Mouse (Mus musculus) kidney, postnatal 0 days (tissue): ENCODE data around the gene Usp6nl. TPM values are rescaled to one million over a fixed set of nuclear protein-coding genes. Genes with fewer than 3 reads are reported as not detected.

ENCODE experiments used
- ATAC-seq: fragments of 200-750 bp; cut with Nextera tagmentation; replicated peaks from 2 replicates; pipeline ENCODE4 v1.8.0; 2017; ENCODE audit warnings: low read depth, moderate number of reproducible peaks, moderate TSS enrichment, moderate library complexity; ENCODE audit not compliant: low FRiP score
- DNase-seq: peaks from one replicate; pipeline ENCODE4 v3.0.0-alpha.2; 2016; ENCODE audit warnings: low spot score
- H3K27ac ChIP-seq: fragments of 300-500 bp; sonication (generic); 2 replicates; pipeline ENCODE4 v1.5.1; 2014; ENCODE audit warnings: mild to moderate bottlenecking
- H3K27me3 ChIP-seq: fragments of 300-500 bp; sonication (generic); 2 replicates; pipeline ENCODE4 v1.6.1; 2014; ENCODE audit warnings: low read length, mixed read lengths; ENCODE audit not compliant: insufficient read depth
- H3K36me3 ChIP-seq: fragments of 300-500 bp; sonication (generic); 2 replicates; pipeline ENCODE4 v1.6.1; 2014; ENCODE audit warnings: low read length, mixed read lengths; ENCODE audit not compliant: insufficient read depth
- H3K4me1 ChIP-seq: fragments of 300-500 bp; sonication (generic); replicated peaks from 2 replicates; pipeline ENCODE4 v1.6.1; 2014; ENCODE audit warnings: antibody characterized with exemption, low read length, mixed read lengths; ENCODE audit not compliant: insufficient read depth
- H3K4me2 ChIP-seq: fragments of 300-500 bp; sonication (generic); 2 replicates; pipeline ENCODE4 v1.6.1; 2014; ENCODE audit warnings: mild to moderate bottlenecking, low read length, moderate library complexity, mixed read lengths
- H3K4me3 ChIP-seq: fragments of 300-500 bp; sonication (generic); replicated peaks from 2 replicates; pipeline ENCODE4 v1.5.1; 2014; ENCODE audit warnings: low read depth, low read length
- H3K9ac ChIP-seq: fragments of 300-500 bp; sonication (generic); 2 replicates; pipeline ENCODE4 v1.6.1; 2014; ENCODE audit warnings: low read depth, low read length
- H3K9me3 ChIP-seq: fragments of 300-500 bp; sonication (generic); replicated peaks from 2 replicates; pipeline ENCODE4 v1.6.1; 2016; ENCODE audit warnings: low read length, inconsistent platforms, mixed read lengths
- CTCF ChIP-seq: IDR thresholded peaks from 2 replicates; pipeline ENCODE4 v1.5.1; 2016; ENCODE audit warnings: antibody characterized with exemption, low read depth, mild to moderate bottlenecking, moderate library complexity
- WGBS: fragments of 180-500 bp; shearing (Covaris S2); extraction: QIAGEN DNeasy Blood & Tissue Kit; methylation state at CpG from one replicate; pipeline ENCODE4 v1.1.7; 2014; 5-methylcytosine and 5-hydroxymethylcytosine counted together
- polyA plus RNA-seq: library from polyadenylated mRNA; unstranded; fragments of >200 nt; fragmentation: Nextera tagmentation; extraction: Ambion mirVana; gene quantifications from 2 replicates; pipeline ENCODE4 v1.2.1, GENCODE M21; 2015

The Usp6nl gene
- polyA plus RNA-seq, 1 experiment from 2014 or later: 9.8 TPM

GRCm38 (mm10) chr2:6473829-6474228 is 151.4 kb downstream of the Usp6nl start:
- WGBS: 80% methylated on average over 5 of the region's 5 CpGs
- 0 out of 2 replicates have a peak, but pooled peaks have one; percentile 6 for TF ChIP-seq CTCF

GRCm38 (mm10) chr2:6477884-6478283 is 155.4 kb downstream of the Usp6nl start:
- no peak overlapping the region for H3K4me2 ChIP-seq
- peak overlapping the region; percentile 20 for H3K27ac ChIP-seq
- TF ChIP-seq CTCF: no peak
- ATAC-seq (no peak), DNase-seq (no peak)
- no peak overlapping the region for H3K9ac ChIP-seq
- no peak overlapping the region for H3K4me3 ChIP-seq
- WGBS: 82% methylated on average over 4 of the region's 4 CpGs
- no peaks in the 10 kb centered on the region for H3K9me3 ChIP-seq
- H3K36me3 ChIP-seq: no peaks in the 10 kb centered on the region
- H3K4me1 ChIP-seq: peaks cover 12% of the 10 kb centered on the region; the same call in 1 of the 2 replicates
- H3K27me3 ChIP-seq: no peaks in the 10 kb centered on the region

More at GRCm38 (mm10) chr2:6473829-6474228, 151.4 kb downstream of the Usp6nl start:
- Histone ChIP-seq H3K9ac (no peak overlapping the region), H3K4me2 (no peak overlapping the region), H3K27ac (no peak overlapping the region), H3K9me3 (no peaks in the 10 kb centered on the region), H3K27me3 (no peaks in the 10 kb centered on the region), H3K36me3 (no peaks in the 10 kb centered on the region), H3K4me3 (no peak overlapping the region), H3K4me1 (peaks cover under 1% of the 10 kb centered on the region; the same call in 1 of the 2 replicates)
- DNase-seq (no peak), ATAC-seq (no peak)

GRCm38 (mm10) chr2:6478361-6478965 is 156.0 kb downstream of the Usp6nl start:
- Histone ChIP-seq H3K9ac (no peak overlapping the region), H3K27me3 (no peaks in the 10 kb centered on the region), H3K27ac (peak overlapping the region; percentile 73), H3K4me3 (no peak overlapping the region), H3K4me2 (no peak overlapping the region), H3K36me3 (no peaks in the 10 kb centered on the region), H3K9me3 (no peaks in the 10 kb centered on the region), H3K4me1 (peaks cover 17% of the 10 kb centered on the region; the same call in 1 of the 2 replicates)
- peak; percentile 51 for DNase-seq
- no peak for TF ChIP-seq CTCF
- peak; percentile 22; the same call in 1 of the 2 replicates for ATAC-seq
- WGBS: 51% methylated on average over 16 of the region's 16 CpGs

- no peak overlapping the region for H3K4me3 ChIP-seq
- no peaks in the 10 kb centered on the region for H3K27me3 ChIP-seq
- no peak overlapping the region for H3K4me2 ChIP-seq
- H3K9ac ChIP-seq: no peak overlapping the region
- TF ChIP-seq CTCF: no peak; the same call in 1 of the 2 replicates
- no peaks in the 10 kb centered on the region for H3K9me3 ChIP-seq
- no peaks in the 10 kb centered on the region for H3K36me3 ChIP-seq
- ATAC-seq (peak; percentile 73), DNase-seq (peak; percentile 66)
- peak overlapping the region; percentile 73 for H3K27ac ChIP-seq
- 33% methylated on average over 13 of the region's 13 CpGs for WGBS
- H3K4me1 ChIP-seq: peaks cover 22% of the 10 kb centered on the region
Observed at GRCm38 (mm10) chr2:6478966-6479391, 156.5 kb downstream of the Usp6nl start.

GRCm38 (mm10) chr2:6479620-6480019 is 157.2 kb downstream of the Usp6nl start:
- WGBS: 48% methylated on average over 5 of the region's 5 CpGs
- H3K4me1 ChIP-seq: peaks cover 22% of the 10 kb centered on the region
- no peaks in the 10 kb centered on the region for H3K9me3 ChIP-seq
- no peak for TF ChIP-seq CTCF
- H3K4me2 ChIP-seq: no peak overlapping the region
- H3K27ac ChIP-seq: no peak overlapping the region
- H3K36me3 ChIP-seq: no peaks in the 10 kb centered on the region
- H3K4me3 ChIP-seq: no peak overlapping the region
- DNase-seq (no peak), ATAC-seq (no peak)
- no peaks in the 10 kb centered on the region for H3K27me3 ChIP-seq
- no peak overlapping the region for H3K9ac ChIP-seq

GRCm38 (mm10) chr2:6481966-6482365 is 159.5 kb downstream of the Usp6nl start:
- no peak for DNase-seq
- no peaks in the 10 kb centered on the region for H3K27me3 ChIP-seq
- no peaks in the 10 kb centered on the region for H3K9me3 ChIP-seq
- no peak overlapping the region for H3K27ac ChIP-seq
- H3K4me3 ChIP-seq: no peak overlapping the region
- WGBS: 86% methylated on average over 8 of the region's 8 CpGs
- no peak for TF ChIP-seq CTCF
- H3K4me2 ChIP-seq: no peak overlapping the region
- H3K4me1 ChIP-seq: peaks cover 22% of the 10 kb centered on the region
- ATAC-seq: no peak
- no peaks in the 10 kb centered on the region for H3K36me3 ChIP-seq
- H3K9ac ChIP-seq: no peak overlapping the region
